Mouse (Mus musculus): ENCODE results near the gene Dpm2. TPM values are rescaled to one million over a fixed set of nuclear protein-coding genes. Genes with fewer than 3 reads are reported as not detected.

Gene Dpm2
- polyA plus RNA-seq, 1 experiment: 153 TPM

DNA sequence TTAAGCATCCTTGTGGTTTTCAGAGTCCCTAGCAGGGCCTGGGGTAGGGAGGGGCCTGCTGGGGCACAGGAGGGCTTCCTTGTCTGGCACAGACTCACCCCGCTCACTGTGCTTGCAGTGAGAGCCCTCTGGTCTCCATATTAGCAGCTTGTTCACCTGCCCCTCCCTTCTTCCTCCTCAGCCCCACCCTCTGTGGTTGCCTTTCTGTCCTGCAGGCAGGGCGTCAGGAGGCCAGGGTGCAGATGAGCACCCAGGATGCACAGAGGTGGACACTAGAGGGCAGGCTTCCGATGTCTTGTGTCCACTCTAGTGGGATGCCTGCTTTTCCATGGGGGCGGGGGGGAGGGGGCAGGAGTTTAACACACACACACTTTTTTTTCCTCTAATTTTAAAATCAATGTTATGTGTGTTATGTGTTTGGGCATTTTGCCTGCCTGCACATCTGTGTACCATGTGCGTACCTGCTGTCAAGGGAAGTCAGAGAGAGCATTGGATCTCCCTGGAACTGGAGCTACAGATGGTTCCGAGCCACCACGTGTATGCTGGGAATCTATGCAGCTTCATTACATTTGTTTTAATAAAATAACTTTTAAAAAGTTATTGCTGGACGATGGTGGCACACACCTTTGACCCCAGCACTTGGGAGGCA is 30.9 kb downstream of the Dpm2 start:
- no peak for TF ChIP-seq POLR2A (IDR thresholded peaks at IDR 0.05; ENCODE audit: extremely low read depth, insufficient read depth, low read length)
- peak; percentile 41 for TF ChIP-seq CTCF (IDR thresholded peaks at IDR 0.05; ENCODE audit: extremely low read depth, insufficient read depth, low read length)
- H3K27ac ChIP-seq (ENCODE audit: insufficient read depth, low read length): no peak overlapping the region

DNA sequence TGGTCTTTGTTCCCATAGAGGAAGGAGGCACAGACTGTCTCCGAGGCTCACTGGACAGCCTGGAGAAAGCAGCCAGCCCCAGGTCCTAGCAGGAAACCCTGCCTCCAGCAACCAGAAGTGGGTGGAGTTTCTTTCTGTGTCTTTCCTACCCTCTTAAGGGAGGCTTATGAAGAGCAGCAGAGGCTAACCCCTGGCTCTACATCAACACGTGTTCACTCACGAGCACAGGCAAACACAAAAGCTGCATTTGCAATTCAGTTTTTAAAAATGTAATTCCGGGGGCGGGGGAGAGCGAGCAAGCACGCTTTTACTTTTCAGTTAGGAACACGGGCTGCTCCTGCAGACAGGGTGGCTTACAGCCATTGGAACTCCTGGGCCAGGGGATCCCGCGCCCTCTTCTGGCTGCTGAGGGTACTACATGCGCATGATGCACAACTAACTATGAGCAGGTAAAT is 32.0 kb downstream of the Dpm2 start:
- Histone ChIP-seq H3K4me1 (ENCODE audit: control insufficient read depth, insufficient read depth, low read length) (no peaks in the 10 kb centered on the region), H3K4me3 (ENCODE audit: insufficient read depth, low read length) (no peak overlapping the region; the same call in 1 of the 2 replicates), H3K27ac (ENCODE audit: insufficient read depth, low read length) (no peak overlapping the region; the same call in 1 of the 2 replicates)
- peak; percentile 78 for TF ChIP-seq CTCF (IDR thresholded peaks at IDR 0.05; ENCODE audit: extremely low read depth, insufficient read depth, low read length)
- TF ChIP-seq POLR2A (IDR thresholded peaks at IDR 0.05; ENCODE audit: extremely low read depth, insufficient read depth, low read length): 0 out of 2 replicates have a peak, but pooled peaks have one; percentile 33

More for the DNA sequence above, 30.9 kb downstream of the Dpm2 start:
- Histone ChIP-seq H3K4me3 (ENCODE audit: insufficient read depth, low read length) (no peak overlapping the region), H3K4me1 (ENCODE audit: control insufficient read depth, insufficient read depth, low read length) (no peaks in the 10 kb centered on the region)

GRCm38 (mm10) chr2:32604631-32605030 is 34.0 kb downstream of the Dpm2 start:
- peaks cover 1% of the 10 kb centered on the region; the same call in 1 of the 2 replicates for H3K4me1 ChIP-seq (ENCODE audit: control insufficient read depth, insufficient read depth, low read length)
- TF ChIP-seq POLR2A (IDR thresholded peaks at IDR 0.05; ENCODE audit: extremely low read depth, insufficient read depth, low read length) (no peak), CTCF (IDR thresholded peaks at IDR 0.05; ENCODE audit: extremely low read depth, insufficient read depth, low read length) (no peak)
- no peak overlapping the region for H3K4me3 ChIP-seq (ENCODE audit: insufficient read depth, low read length)
- no peak overlapping the region for H3K27ac ChIP-seq (ENCODE audit: insufficient read depth, low read length)

- Histone ChIP-seq H3K27ac (ENCODE audit: insufficient read depth, low read length) (no peak overlapping the region), H3K4me3 (ENCODE audit: insufficient read depth, low read length) (peak overlapping the region; percentile 81), H3K4me1 (ENCODE audit: control insufficient read depth, insufficient read depth, low read length) (peaks cover 1% of the 10 kb centered on the region; the same call in 1 of the 2 replicates)
- TF ChIP-seq POLR2A (IDR thresholded peaks at IDR 0.05; ENCODE audit: extremely low read depth, insufficient read depth, low read length): no peak
- TF ChIP-seq CTCF (IDR thresholded peaks at IDR 0.05; ENCODE audit: extremely low read depth, insufficient read depth, low read length): peak; percentile 35; the same call in 1 of the 2 replicates
These were observed 35.8 kb downstream of the Dpm2 start for GRCm38 (mm10) chr2:32606161-32607142.

DNA sequence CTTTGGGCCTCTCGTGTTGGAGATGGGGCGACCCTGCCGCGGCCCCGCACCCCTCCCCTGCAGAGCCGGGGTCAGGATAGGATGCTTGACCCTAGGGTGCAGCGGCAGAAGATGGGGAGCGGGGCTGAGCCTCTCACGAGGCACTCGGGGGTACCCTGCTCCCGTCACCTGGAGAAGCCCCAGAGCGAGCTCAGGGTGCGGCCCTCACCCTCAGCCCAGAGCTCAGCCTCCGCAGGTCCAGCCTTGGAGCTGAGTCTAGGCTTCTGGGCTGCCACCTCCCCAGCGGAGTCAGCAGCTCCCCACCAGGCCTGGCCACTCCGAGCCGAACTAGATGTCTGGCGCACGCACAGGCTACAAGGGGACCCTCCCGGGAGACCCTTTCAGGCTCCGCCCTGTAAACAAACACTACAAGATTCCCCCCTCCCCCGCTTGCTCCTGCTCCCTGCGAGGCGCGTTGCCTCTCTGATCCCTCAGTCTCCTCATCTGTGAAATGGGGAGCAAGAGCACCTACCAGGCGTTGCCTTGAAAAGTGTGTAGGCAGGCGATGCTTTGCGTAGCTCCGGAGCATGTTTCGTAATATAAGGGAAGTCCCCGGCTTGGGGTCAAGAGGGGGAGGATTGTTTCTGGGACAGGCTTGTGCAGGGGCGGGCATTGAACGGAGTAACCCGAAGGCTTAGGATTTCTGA is 36.7 kb downstream of the Dpm2 start:
- peaks cover 1% of the 10 kb centered on the region; the same call in 1 of the 2 replicates for H3K4me1 ChIP-seq (ENCODE audit: control insufficient read depth, insufficient read depth, low read length)
- TF ChIP-seq POLR2A (IDR thresholded peaks at IDR 0.05; ENCODE audit: extremely low read depth, insufficient read depth, low read length) (peak; percentile 63), CTCF (IDR thresholded peaks at IDR 0.05; ENCODE audit: extremely low read depth, insufficient read depth, low read length) (no peak)
- H3K4me3 ChIP-seq (ENCODE audit: insufficient read depth, low read length): peak overlapping the region; percentile 81
- H3K27ac ChIP-seq (ENCODE audit: insufficient read depth, low read length): peak overlapping the region; percentile 80

DNA sequence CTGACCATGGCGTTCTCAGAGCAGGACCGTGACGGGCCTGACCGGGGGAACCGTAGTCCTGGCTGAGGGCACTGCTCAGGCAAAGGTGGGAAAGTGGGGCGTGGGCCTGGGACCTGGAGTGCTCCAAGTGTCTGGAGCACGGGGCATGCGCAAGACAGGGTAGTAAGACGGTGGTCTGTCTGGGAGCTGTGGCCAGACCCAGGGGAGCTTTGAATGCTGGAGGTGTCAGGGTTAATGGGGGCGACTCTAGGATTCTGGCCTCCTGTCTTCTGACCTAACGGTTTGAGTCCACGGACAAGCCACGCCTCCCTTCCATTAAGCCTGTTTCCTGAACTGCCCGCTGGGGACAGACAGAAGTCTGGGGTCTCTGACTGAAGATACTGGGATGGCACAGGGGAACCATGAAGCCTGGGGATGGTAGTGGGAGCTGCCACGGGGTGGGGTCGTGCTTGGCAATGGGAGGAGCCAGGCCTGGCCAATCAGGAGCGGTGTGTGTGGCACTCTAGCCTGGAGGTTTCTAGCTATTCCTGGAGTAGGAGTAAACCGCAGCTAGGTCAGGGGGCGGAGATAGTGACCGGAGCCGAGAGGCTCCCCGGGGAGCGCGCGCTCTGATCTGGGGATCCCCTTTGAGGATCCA is 37.6 kb downstream of the Dpm2 start:
- peak overlapping the region; percentile 81 for H3K4me3 ChIP-seq (ENCODE audit: insufficient read depth, low read length)
- H3K27ac ChIP-seq (ENCODE audit: insufficient read depth, low read length): no peak overlapping the region
- TF ChIP-seq POLR2A (IDR thresholded peaks at IDR 0.05; ENCODE audit: extremely low read depth, insufficient read depth, low read length): no peak
- no peak for TF ChIP-seq CTCF (IDR thresholded peaks at IDR 0.05; ENCODE audit: extremely low read depth, insufficient read depth, low read length)
- peaks cover 1% of the 10 kb centered on the region; the same call in 1 of the 2 replicates for H3K4me1 ChIP-seq (ENCODE audit: control insufficient read depth, insufficient read depth, low read length)

DNA sequence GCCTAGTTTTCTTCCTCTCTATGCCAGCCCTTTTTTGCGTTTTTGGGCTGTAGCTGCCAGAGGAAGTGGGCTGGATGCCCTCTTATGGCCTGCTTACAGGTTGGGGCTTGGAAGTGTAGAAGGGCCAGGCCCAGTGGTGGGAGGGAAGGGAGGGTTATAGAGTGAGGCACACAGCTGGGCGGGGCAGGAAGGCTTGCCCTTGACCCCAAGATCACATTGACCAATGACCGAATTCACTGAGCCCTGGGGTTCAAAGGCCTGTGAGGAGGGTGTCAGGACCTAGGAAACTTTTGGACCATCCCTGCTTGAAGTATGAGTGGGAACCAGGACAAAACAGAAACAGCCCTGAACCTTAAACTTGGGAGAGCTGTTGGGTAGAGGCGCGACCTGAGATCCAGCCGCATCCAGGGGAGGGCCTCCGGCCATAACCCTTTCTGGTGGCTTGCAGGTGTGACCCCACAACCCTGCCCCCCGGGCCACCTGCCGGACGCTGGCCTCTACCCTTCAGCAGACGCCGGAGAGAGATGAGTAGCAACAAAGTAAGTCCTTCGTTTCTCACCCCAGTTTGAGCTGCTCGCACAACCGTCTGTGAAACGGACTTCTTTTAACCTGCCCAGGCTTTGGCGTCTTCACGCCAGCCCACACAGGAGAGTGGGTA is 38.2 kb downstream of the Dpm2 start:
- TF ChIP-seq CTCF (IDR thresholded peaks at IDR 0.05; ENCODE audit: extremely low read depth, insufficient read depth, low read length): no peak
- no peak for TF ChIP-seq POLR2A (IDR thresholded peaks at IDR 0.05; ENCODE audit: extremely low read depth, insufficient read depth, low read length)
- Histone ChIP-seq H3K4me1 (ENCODE audit: control insufficient read depth, insufficient read depth, low read length) (peaks cover 1% of the 10 kb centered on the region; the same call in 1 of the 2 replicates), H3K4me3 (ENCODE audit: insufficient read depth, low read length) (peak overlapping the region; percentile 81; the same call in 1 of the 2 replicates), H3K27ac (ENCODE audit: insufficient read depth, low read length) (no peak overlapping the region)

- peak overlapping the region; percentile 1; the same call in 1 of the 2 replicates for H3K4me3 ChIP-seq (ENCODE audit: insufficient read depth, low read length)
- no peak overlapping the region for H3K27ac ChIP-seq (ENCODE audit: insufficient read depth, low read length)
- TF ChIP-seq CTCF (IDR thresholded peaks at IDR 0.05; ENCODE audit: extremely low read depth, insufficient read depth, low read length): peak; percentile 46
- peak; percentile 59; the same call in 1 of the 2 replicates for TF ChIP-seq POLR2A (IDR thresholded peaks at IDR 0.05; ENCODE audit: extremely low read depth, insufficient read depth, low read length)
- H3K4me1 ChIP-seq (ENCODE audit: control insufficient read depth, insufficient read depth, low read length): peaks cover 1% of the 10 kb centered on the region; the same call in 1 of the 2 replicates
These were observed 40.1 kb downstream of the Dpm2 start for GRCm38 (mm10) chr2:32610610-32611229.

Data from cortical plate, adult 2 months (tissue).